Mouse (Mus musculus) kidney, adult 10 weeks (tissue): Measurements from ENCODE around the gene Lin9. TPM values are rescaled to one million over a fixed set of nuclear protein-coding genes. Genes with fewer than 3 reads are reported as not detected.

Experiments
- polyA plus RNA-seq: library from polyadenylated mRNA; stranded (reverse); fragments of 350-450 nt; fragmentation: Illumina TruSeq; extraction: RNeasy Lipid Tissue Mini Kit (QIAGEN cat#74804); gene quantifications from one replicate; pipeline ENCODE4 v1.2.3, GENCODE M21; 2014; ENCODE audit warnings: low read depth, low replicate concordance

Lin9 gene
- 8.6 TPM for polyA plus RNA-seq

GRCm38 (mm10) chr1:180641137-180641517 is at the start of gene Lin9:
TSS of gene Lin9 (plus strand) at chr1:180641150.

GRCm38 (mm10) chr1:180696626-180697352 is 55.8 kb downstream of the Lin9 start, which contains the start of gene Mixl1:
TSS of gene Mixl1 (minus strand) at chr1:180697034.

GRCm38 (mm10) chr1:180725704-180726179 is 84.8 kb downstream of the Lin9 start, which contains the start of gene Acbd3:
TSS of gene Acbd3 (plus strand) at chr1:180726043.

Other genes with a start within 250 kb of the Lin9 start
- gene Stum, start 157.6 kb upstream of the Lin9 start, polyA plus RNA-seq: 0.08 TPM
- gene Parp1, start 72.2 kb upstream of the Lin9 start, polyA plus RNA-seq: 13.2 TPM
- gene Mixl1, start 55.9 kb downstream of the Lin9 start, polyA plus RNA-seq: not detected
- gene Acbd3, start 84.9 kb downstream of the Lin9 start, polyA plus RNA-seq: 48.2 TPM
- gene H3f3a, start 172.8 kb downstream of the Lin9 start, polyA plus RNA-seq: 991 TPM
- gene Sde2, start 210.0 kb downstream of the Lin9 start, polyA plus RNA-seq: 14.3 TPM